Mouse (Mus musculus) erythroblast, embryonic 14.5 days (primary cell): ENCODE data around the gene Tango2.

ENCODE experiments used
- GATA1 ChIP-seq: IDR thresholded peaks from 2 replicates; pipeline ENCODE4 v1.6.1; 2012; ENCODE audit warnings: low read length, inconsistent platforms, mixed read lengths
- TAL1 ChIP-seq: IDR thresholded peaks from 3 replicates; pipeline ENCODE4 v1.6.1; 2012; ENCODE audit warnings: low read length, inconsistent platforms, mixed read lengths

- no peak for TF ChIP-seq GATA1
- no peak for TF ChIP-seq TAL1
Observed at GRCm38 (mm10) chr16:18388583-18389435, 40.9 kb upstream of the Tango2 start.
